Mouse (Mus musculus) gastrocnemius, postnatal 10 days (tissue): ENCODE data around the gene Dbx1. TPM values are rescaled to one million over a fixed set of nuclear protein-coding genes. Genes with fewer than 3 reads are reported as not detected.

Experiments used
- DNase-seq: peaks from one replicate; pipeline ENCODE4 v3.0.0; 2021; ENCODE audit warnings: mixed read lengths
- long read RNA-seq, 2 experiments: library from polyadenylated mRNA; stranded (forward); transcript quantifications; one replicate each; pipeline ENCODE4 v2.0.0; 2021
- total RNA-seq, 2 experiments: library from RNA; stranded (reverse); gene quantifications; 2 replicates each; pipeline ENCODE4 v1.2.3; 2021

The Dbx1 gene
- under 1 TPM; 0.11 to 0.21 TPM for total RNA-seq
- long read RNA-seq, experiment 1: 0 reads
- long read RNA-seq, experiment 2: 0 reads

DNA sequence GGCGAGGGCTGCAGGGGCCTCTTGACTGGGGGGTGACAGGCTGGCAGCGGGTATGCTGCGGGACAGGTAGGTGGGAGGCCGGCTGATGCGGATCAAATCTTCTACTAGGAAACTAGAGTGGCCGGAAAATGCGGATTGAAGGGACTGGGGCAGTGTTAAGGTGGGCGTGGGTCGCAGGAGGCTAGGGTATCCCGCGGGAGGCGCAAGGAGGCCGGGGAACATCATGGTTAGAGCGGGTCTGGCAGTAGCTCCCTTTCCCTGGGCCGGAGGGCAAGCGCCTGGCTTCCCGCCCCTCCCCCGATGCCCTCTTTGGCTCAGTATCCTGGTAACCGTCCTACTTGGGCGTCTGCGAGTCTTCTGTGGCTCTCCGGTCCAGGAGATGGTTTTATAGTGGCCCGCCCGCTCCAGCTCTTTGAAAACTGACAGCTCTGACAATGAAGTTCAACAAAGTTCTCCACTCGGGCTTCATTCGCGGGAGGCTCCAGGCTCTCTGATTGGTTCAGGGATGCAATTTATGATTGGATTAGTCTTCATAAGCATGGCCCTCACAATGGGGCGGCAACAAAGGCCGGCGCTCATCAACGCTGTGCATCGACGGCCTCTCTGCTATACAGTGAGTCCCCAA lies at the start of gene Dbx1:
TSS of gene Dbx1 (minus strand) at position 359 of the 625 bp plus-strand sequence.
- no peak for DNase-seq

DNA sequence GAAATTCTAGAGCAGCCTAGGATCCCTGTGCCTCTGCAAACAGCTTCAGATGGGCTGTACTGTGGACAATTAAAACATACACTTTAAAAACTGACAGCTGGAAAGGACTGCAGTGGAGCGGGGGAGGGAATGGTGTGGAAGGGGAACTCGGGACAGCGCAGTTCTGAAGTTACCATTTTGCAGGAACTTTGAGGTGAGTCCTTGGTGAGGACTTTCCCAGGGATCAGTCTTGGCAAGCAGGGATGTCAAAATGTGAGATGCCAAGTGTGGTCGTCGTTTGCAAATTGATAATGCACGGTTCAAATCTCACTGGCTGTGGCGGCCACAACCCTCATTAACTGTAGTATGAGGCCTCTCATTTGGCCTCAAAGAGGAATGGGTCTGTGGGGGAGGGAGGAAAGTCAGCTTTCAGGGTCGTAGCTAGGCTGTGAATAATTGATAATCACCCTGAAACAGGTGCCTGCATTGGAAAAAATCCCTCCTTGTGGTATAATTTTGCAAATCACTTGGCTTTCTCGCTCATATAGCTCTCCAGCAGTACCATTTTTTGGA lies 42.3 kb upstream of the Dbx1 start:
- DNase-seq: no peak

DNA sequence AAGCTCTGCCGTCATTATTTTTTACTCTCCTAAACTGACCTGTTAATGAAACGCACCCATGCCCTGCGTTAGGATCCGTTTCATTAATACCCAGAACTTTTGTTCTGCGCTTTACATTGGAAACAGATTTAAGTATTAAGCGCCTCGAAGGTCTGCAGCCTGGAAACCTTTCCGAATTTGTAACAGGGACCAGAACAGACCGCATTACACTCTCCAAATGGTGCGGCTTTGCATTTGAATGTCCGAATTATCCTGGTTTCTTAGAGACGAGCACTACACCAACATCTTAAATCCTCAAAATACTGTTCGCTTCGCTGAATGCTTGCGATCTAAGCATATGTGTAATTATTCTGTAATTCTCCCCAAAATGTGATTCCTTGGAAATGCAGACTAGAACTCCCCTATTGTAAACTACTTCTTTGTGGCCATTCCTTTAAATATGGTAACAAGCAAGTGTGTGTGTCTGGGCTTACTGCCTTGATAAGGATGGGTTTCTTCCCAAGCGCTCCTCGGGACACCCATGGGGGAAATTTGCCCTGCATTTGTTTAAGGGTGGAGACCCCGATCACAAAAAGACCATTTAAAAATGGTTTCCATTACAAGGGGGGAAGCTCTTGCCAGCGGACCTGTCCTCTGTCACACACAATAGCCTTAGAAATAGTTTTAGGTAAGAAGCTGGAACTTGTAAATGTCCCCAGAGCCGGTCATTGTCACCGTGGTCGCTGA lies 41.6 kb upstream of the Dbx1 start:
- DNase-seq: no peak

DNA sequence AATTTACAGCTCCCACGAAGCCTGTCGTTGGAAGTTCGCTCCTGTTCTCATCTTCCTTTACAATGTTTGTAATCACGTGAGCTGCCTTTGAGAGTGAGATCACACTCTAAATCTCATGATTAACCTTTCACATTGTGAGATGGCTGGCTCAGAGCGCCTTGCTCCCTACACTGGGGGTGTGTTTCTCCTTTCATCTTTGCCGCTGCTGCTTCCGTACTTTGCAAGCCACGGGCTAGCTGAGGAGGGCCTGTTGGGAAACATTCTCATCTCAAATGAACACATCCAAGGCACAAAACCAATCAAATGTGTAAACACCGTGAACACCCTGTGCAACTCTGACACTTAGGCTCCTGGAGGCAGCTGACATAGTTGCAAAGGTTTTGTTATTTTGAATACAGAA lies 40.5 kb upstream of the Dbx1 start:
- no peak for DNase-seq

DNA sequence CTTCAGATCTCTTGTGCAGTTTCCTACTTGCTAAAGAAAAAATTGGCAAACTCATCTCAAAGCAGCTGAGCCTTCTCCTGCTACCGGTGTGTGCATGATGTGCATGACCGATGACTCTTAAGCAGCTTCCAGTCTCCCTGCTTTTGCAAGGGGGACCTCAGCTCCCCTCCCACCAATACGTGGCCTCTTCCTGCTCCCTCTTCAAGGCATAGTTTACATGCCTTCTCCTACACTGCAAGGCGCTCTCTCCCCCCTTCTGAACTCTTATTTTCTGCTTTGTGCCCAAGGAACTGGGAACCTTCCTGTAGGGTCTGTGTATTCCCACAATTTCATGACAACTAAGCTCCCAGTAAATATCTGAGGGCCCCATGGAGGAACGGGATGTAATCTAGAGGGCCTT lies 40.0 kb upstream of the Dbx1 start:
- DNase-seq: no peak

DNA sequence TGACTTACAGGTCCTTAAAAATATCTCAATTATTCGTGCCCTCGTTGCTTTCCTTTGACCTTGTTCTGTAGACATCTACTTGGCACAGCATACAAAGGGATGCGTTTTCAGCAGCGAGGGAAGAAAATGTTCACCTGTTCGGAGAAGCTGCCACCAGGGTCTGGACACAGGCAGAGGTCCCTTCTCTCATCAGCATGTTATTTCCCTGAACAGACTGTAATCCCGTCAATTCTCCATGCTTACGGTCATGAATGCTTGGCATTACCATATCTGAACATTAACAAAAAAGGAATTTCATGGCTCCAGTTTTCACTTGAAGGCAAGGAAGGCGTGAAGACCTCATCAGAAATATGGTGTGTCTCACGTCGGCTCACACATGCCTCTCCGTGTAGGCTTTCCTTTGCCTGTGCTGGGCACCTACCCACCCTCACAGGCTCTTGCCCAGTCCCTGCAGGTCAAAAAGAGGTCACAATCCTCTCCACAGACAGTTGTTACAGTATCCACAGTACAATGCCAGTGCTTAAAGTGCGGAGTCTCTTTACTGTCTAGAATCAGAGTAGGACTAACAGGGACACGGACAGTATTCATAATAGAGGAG lies 31.7 kb upstream of the Dbx1 start:
- no peak for DNase-seq

DNA sequence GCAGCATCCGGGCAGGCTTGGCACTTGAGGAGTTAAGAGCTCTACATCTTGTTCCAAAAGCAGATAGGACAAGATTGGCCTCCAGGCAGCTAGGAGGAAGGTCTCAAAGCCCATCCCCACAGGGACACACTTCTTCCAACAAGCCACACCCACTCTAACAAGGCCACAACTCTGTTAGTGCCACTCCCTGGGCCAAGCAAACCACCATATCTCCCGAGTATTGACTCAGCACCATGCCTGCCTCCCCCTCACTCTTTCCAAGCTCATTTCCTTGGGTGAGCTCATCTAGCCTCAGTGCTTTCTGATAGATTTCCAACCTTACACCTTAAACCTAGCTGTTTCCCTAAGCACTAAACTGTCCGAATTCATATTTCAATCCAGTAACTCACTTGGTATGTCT lies 26.9 kb upstream of the Dbx1 start:
- DNase-seq: no peak

DNA sequence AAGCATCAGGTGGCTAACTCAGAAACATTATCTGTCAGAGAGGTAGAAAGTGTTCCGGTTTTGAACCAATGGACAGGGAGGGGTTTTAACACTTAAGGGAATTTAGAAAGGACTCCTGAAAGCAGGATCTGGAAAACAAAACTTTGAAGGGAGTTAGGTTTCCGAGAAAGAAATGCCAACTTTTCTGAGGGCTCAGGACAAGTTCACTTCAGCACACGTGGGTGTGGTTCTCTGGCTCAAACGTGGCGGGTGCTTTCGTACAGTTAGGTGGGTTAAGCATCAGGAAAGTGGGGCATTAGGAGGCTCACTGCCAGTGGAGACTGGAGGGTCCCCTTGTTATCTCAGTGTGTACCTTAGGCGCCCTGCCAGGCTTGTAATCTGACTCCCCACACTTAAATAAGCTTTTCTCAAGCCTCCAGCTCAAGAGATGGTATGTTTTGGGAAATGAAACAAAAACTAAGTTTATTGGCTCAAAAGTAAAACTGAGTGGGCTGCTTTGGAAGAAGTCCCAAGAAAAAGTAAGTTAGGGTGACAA lies 25.9 kb upstream of the Dbx1 start:
- DNase-seq: no peak

DNA sequence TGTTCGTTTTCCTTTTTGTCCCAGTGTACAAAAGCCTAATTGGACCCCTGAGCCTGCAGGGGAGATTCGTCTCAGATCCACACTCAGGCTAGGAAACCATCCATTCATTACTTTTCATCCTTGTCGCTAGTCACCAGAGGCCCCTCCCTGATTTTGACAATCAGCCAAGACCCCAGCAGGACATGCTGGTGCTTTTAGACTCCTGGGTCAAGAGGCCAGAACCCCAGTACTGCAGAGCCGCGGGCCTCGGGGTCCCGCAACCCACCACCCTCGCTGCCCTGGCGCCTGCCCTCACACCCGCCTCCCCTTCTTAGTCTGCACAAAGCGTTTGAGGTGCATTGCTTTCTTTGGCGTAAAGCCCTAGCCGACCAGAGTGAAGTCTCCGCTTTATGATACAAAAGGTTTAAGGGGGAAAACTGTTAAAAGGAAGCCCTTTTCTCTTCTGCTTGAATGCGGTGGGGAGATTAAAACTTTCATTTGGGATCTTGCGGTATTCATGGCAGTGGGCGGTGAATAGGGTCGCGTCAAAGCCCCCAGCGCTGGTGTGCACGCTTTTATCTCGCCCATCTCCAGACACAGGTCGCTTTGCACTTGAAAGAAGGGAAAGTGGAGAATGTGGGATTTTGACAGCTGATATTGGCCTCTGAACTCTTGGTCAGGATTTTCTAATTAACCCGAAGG lies 25.3 kb upstream of the Dbx1 start:
- DNase-seq: no peak

DNA sequence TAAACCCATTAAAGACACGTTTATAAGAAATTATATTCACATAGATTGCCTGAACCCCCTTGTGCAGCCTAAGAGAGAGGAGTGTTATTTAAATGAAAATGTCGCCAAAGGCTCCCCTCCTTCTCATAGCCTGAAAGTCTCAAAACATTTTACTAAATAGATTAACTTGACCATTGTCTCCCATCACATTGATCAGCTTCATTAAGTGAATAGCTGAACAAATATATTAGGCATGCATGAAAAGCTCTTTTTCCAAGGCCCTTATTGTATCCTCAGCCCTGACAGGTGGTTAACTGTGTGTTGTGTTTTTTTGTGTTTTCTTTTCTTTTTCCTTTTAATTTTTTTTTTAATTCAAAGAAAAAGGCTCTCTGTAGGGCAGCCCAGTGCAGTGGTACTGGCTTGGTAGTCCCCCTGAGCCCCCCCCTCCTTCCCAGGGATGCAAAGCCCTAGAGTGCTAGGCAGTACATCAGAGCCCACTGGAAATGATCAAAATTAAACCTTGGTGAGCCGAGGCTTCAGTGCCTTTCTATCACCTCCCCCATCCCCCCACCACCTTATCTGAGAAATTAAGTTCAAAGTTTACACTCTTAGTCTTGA lies 4.2 kb upstream of the Dbx1 start:
- DNase-seq: no peak

DNA sequence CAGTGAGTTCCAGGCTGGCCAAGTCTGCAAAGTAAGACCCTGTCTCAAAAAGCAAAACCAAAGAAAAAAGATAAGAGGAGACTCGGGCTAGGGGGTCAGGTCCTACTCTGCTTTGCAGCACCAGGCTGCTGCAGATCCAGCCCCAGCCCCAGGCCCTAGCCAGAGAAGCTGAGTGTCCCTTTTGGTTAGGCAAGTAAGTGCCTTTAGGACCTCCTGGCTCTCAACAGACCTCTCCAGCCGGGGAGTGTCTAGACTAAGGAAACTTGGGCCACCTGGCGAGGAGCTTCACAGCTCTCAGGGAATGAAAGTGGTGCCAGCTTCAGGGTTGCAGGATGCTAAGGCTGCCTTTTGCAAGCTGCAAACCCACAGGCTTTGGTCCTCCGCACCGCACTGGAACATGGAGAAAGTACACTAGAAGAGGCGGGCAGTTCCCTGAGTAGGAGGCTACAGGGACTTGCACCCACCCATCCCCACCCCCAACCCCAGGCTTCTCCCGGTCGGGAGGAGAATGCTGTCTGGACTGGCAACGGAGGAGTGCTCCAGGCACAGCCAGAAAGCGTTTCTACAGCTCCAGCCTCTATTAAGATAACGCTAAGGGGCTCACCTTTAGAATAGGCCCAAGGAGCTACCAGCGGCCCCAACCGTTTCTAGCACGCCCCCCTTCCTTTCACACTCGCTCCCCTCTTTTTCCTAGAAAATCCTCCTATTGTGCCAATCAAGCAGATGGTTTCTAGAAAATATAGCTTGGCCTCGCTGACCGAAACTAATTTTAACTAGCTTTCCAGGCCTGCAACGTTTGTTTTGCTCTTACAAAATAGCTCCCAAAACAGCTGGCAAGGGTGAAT lies 3.4 kb upstream of the Dbx1 start:
- DNase-seq: no peak

DNA sequence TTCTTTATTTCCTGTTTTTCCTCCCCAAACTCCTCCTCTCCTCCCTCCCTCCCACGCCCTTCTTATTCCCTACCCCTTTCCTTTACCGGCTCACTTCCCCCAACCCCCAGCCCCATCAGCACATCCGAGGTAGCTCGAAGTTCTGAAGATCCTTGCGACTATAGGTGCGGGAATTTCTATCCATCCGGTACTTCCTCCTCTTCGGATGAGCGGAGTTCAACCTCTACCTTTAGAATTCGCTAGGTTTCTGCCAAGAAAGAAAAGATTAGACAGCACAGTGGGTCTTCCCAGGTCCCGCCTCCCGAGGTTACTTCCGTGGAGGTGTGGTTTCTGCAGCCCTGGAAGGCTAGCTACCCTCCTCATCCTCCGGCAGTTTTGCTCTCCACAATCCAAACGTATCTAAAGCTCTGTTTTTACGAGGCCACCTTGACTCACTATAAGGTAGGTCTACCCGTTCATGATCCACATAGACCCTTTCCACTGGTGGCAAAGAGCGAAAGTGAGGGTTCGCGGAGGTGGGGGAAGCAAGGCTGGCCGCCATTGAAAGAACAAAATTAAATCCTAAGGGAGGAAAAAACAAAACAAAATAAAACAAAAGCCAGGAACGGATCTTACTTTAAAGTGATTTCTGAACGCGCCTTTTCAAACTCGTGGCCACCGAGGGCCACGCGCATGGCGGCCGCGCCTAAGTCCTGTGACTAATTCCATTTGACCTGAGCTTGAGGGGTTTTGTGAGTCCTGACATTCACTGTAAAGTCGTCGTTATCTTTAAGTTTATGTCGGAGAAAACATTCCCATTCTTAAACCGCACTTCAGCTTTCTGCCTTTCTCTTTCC lies 2.5 kb upstream of the Dbx1 start:
- DNase-seq: no peak

DNA sequence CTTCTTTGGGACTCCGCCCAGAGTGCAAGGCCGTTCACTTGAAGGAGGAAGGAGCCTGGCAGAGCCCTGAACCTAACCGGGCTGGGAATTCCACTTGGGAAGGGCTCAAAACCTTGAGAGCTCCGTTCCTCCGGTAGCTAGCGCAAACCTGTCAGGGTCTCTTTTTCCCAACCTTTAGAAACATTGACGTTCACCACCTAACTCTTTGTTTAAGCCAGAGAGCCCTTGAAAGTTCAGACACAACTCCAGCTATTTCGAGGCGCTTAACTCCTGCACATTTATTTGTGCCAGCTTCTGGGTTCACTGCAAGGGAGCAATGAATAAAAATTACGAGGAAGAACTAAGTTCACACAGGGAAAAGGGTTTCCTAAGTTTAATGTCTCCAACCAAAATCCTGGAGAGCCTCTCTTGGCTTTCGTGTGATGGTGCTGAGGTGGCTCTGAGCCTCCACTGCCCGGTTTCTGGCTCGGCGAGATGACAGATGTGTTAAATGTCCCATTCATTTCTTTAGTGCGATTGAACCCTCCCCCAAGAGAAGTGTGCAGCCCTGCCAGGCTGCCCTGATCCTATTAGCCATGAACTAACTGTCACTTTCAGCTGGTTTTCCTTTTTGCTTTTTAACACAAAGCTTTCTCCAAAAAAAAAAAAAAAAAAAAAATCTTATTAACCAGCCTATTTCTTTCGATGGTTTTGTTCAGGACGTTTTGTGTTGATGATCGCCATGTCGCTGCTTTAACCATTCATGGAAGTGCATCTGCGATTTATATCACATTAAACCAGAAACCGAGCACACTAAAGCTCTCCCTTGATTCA lies 1.4 kb upstream of the Dbx1 start:
- DNase-seq: no peak

DNA sequence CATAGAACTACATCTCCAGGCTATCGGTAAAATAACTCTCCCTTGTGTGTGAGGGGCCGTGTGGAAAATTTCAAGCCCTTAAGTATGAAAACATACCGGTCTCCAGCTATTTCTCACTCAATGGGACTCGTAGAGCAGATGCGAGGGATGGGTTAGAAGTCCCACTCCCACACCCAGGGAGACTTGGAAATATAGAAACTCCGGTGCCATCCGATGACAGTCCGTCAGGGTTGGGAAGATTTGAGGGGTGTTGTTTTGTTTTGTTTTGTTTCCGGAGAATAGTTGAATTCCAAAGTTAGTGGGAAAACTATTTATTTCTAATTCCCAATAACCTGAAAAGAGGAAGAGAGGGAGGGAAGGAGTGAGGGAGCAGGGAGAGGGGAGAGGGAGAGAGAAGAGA lies 632 bp upstream of the Dbx1 start:
- DNase-seq: no peak

DNA sequence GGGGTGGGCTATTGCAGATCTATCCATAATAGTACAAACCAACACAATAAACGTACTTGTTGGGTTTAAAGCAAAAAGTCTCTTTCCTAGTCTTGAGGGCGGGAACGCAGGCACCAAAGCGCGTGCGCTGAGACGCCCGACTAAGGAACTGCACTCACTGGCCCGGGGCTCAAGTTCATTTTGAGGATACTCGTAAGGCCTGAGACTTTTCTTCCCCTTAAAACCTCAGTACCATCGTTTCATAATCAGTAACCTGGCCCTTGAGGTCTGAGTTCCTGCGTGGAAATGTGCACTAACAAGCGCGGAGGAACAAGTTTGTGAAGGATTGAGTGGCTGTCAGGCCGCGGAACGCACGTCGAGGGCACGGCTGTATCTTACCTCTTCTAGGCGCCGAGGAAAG lies 678 bp downstream of the Dbx1 start:
- DNase-seq: no peak

DNA sequence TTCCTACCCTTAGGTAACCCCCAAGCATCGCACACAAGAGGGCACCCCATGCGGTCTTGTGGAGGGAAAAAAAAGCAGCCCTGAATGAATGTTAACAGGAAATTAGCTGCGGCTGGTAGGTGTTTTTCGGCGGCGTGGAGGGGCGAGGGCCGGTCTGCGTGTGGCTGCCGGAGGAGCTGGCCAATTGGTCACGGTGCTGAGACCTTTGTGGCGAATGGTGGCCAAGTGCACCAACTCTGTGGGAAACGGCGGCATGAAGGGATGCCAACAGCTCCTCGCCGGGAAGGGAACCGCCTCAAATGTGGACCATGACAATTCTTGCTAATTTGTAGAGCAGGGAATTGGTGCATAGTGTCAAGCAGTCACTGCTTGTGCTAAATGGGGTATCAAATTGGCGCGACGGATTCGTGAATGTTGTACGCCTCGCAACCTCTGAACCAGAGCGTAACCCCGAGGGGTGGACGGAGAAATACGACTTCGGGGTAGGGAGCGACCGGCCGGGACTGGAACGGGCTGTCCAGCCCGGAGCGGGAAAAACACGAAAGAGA lies 1.5 kb downstream of the Dbx1 start:
- DNase-seq: no peak

DNA sequence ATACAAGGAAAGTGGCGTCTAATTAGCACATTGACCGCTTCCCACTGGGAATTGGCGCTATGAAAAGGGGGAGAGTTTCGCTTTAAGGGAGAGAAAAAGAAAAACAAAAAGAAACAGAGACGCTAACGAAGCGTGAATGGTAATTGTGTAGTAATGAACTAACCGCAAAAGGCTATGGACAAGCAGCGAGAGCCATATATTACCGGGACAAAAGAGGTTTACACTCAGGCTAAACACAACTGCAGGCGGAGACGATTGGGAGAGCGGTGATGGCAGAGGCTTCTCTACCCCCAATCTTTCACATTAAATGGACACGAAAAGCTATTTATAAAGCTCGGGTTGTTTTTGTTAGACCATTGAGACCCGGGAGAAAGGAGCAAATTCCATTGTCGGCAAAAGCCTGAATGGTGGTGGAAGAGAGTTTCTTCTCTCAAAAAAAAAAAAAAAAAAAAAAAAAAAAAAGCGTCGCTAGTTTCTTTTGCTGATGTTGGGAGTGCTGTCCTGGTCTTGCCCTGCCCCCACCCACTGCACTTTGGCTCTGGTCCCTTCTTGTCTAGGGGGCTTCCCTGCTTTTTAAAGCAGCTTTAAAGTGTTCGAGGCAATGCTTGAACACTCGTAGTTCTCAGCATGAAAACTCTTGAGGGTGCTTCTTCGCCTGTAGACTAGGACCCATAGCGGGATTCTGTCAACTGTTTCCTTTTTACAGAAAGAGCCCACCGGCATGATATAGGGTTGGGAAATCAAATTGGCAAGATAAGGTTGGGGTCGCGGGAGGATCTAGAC lies 2.2 kb downstream of the Dbx1 start:
- no peak for DNase-seq

DNA sequence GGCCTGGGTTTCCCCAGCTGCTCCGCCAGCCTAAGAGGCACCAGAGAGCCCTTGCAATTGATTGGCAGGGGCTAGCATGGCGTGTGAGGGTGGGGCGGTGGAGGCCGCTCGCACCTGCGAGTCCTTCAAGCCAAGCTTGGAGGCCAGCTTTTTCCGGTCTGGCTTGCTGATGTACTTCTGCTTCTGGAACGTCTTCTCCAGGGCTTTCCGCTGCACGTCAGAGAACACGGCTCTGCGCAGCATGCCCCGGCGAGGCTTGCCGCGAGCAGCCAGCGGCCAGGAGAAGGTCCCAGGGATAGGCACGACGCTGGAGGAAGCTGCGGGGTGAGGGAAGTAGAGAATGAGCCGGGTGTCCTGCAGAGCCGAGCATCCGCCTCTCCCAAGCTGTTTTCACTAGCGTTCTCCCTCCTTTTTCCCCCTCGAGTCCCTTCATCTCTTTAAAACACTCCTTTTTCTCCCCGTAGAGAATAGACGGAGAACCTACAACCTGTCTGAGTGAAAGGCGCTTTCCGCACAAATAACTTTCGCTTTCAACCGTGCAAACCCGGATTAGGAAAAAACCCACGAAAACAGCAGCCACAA lies 3.2 kb downstream of the Dbx1 start:
- DNase-seq: peak; percentile 8
